ENCODE assay signal across 1 mouse cellular context in genomic region chr11:75154053-75154585, GRCm38 (mm10).
A peak's percentile ranks its signal among the peaks of the same experiment; 100 is the strongest.
TF ChIP-seq lines count a peak whose summit lies in the region.

No protein-coding gene starts in this region.

TF ChIP-seq in CH12.LX, 34 proteins besides CTCF, POLR2A, EP300 and RAD21:
- peak; percentile 76 for TF ChIP-seq MAX (IDR thresholded peaks at IDR 0.05; ENCODE audit: low read length)
- TF ChIP-seq KAT2A (IDR thresholded peaks at IDR 0.05; ENCODE audit: insufficient replicate concordance, low read length) = 0 out of 2 replicates have a peak, but pooled peaks have one; percentile 22
- TF ChIP-seq CHD1 (IDR thresholded peaks at IDR 0.05; ENCODE audit: low read depth, low read length) = peak; percentile 87
- TF ChIP-seq ZC3H11A (IDR thresholded peaks at IDR 0.05; ENCODE audit: low read depth, low read length) = no peak; the same call in 1 of the 2 replicates
- TF ChIP-seq SMC3 (IDR thresholded peaks at IDR 0.05; ENCODE audit: low read depth, low read length) = peak; percentile 78
- peak; percentile 71 for TF ChIP-seq MXI1 (IDR thresholded peaks at IDR 0.05; ENCODE audit: low read depth, low read length)
- TF ChIP-seq USF2 (conservative IDR thresholded peaks at IDR 0.05; ENCODE audit: low read depth, low read length) = no peak
- TF ChIP-seq SIN3A (IDR thresholded peaks at IDR 0.05; ENCODE audit: low read length) = peak; percentile 91
- TF ChIP-seq MEF2A (IDR thresholded peaks at IDR 0.05; ENCODE audit: borderline replicate concordance, low read depth, low read length) = peak; percentile 93
- TF ChIP-seq E2F4 (IDR thresholded peaks at IDR 0.05; ENCODE audit: insufficient replicate concordance, low read depth, low read length) = no peak
- TF ChIP-seq GABPA (IDR thresholded peaks at IDR 0.05; ENCODE audit: insufficient replicate concordance, low read depth, low read length) = no peak
- peak; percentile 55 for TF ChIP-seq HCFC1 (IDR thresholded peaks at IDR 0.05; ENCODE audit: low read depth, low read length)
- peak; percentile 96 for TF ChIP-seq ETS1 (conservative IDR thresholded peaks at IDR 0.05; ENCODE audit: low read depth, low read length)
- TF ChIP-seq MAZ (IDR thresholded peaks at IDR 0.05; ENCODE audit: low read depth, low read length) = peak; percentile 81
- 0 out of 2 replicates have a peak, but pooled peaks have one; percentile 51 for TF ChIP-seq POLR2AphosphoS2 (IDR thresholded peaks at IDR 0.05; ENCODE audit: low read depth, low read length)
- peak; percentile 97 for TF ChIP-seq TCF12 (IDR thresholded peaks at IDR 0.05; ENCODE audit: low read depth, low read length)
- peak; percentile 79 for TF ChIP-seq JUND (conservative IDR thresholded peaks at IDR 0.05; ENCODE audit: low read depth, low read length)
- TF ChIP-seq ELF1 (IDR thresholded peaks at IDR 0.05; ENCODE audit: low read depth, low read length) = peak; percentile 74
- peak; percentile 83 for TF ChIP-seq MAFK (IDR thresholded peaks at IDR 0.05; ENCODE audit: insufficient replicate concordance, low read length)
- TF ChIP-seq MYC (IDR thresholded peaks at IDR 0.05; ENCODE audit: low read depth, low read length) = peak; percentile 88
- TF ChIP-seq CHD2 (IDR thresholded peaks at IDR 0.05; ENCODE audit: low read length) = peak; percentile 80
- peak; percentile 83 for TF ChIP-seq RCOR1 (conservative IDR thresholded peaks at IDR 0.05; ENCODE audit: low read depth, low read length)
- TF ChIP-seq ZNF384 (IDR thresholded peaks at IDR 0.05; ENCODE audit: low read depth, low read length) = 0 out of 2 replicates have a peak, but pooled peaks have one; percentile 28
- TF ChIP-seq ZKSCAN1 (IDR thresholded peaks at IDR 0.05; ENCODE audit: borderline replicate concordance, low read depth, low read length) = no peak
- TF ChIP-seq UBTF (IDR thresholded peaks at IDR 0.05; ENCODE audit: low read depth, low read length) = no peak; the same call in 1 of the 2 replicates
- no peak for TF ChIP-seq USF1 (IDR thresholded peaks at IDR 0.05; ENCODE audit: low read depth, low read length)
- TF ChIP-seq JUN (IDR thresholded peaks at IDR 0.05; ENCODE audit: insufficient read depth, low read depth, low read length) = peak; percentile 84; the same call in 1 of the 2 replicates
- TF ChIP-seq PAX5 (IDR thresholded peaks at IDR 0.05; ENCODE audit: low read length) = no peak
- TF ChIP-seq NELFE (IDR thresholded peaks at IDR 0.05; ENCODE audit: low read depth, low read length) = peak; percentile 54; the same call in 1 of the 2 replicates
- peak; percentile 97 for TF ChIP-seq BHLHE40 (IDR thresholded peaks at IDR 0.05; ENCODE audit: low read depth, low read length)
- no peak for TF ChIP-seq TBP (conservative IDR thresholded peaks at IDR 0.05; ENCODE audit: low read depth, low read length)
- TF ChIP-seq IRF4 (IDR thresholded peaks at IDR 0.05; ENCODE audit: low read depth, low read length) = peak; percentile 99
- TF ChIP-seq NRF1 (IDR thresholded peaks at IDR 0.05; ENCODE audit: low read depth, low read length) = peak; percentile 44
- peak; percentile 87 for TF ChIP-seq ZMIZ1 (IDR thresholded peaks at IDR 0.05; ENCODE audit: low read depth, low read length)
